Mouse (Mus musculus): Measurements from ENCODE around the gene Fig4.

Fig4 gene

DNA sequence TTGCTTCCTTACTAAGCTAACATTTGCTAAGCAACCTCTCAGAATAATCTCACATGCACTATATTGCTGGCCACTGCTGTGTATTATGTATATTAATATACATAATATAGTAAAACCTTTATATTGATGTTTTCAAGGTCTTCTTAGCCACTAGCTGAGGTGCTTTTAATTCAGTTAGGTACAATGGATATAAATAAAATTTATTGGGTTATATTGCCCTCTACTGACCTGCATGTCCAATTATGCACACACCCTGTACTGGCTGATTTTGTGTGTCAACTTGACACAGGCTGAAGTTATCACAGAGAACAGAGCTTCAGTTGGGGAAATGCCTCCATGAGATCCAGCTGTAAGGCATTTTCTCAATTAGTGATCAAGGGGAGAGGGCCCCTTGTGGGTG, 41.2 kb downstream of the Fig4 start:
- ATAC-seq (ENCODE audit: insufficient number of reproducible peaks, low FRiP score, low TSS enrichment): no peak

DNA sequence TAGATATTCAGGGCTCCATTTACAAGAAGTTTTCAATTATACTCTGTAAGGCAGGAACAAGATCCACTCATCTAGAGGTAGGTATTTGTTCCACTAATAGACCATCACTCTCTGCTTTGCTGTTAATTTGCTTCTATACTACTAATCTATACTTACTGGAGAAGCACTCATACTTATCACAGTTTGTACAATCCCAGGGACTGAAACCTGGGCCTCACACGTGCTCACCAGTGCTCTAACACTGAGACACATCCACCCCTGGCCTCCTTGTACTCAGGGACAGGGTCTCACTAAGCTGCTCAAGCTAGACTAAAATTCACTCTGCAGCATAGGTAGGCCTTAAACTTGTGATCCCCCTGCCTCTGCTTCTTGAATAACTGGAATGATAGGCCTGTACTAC, 41.8 kb downstream of the Fig4 start:
- no peak for ATAC-seq (ENCODE audit: insufficient number of reproducible peaks, low FRiP score, low TSS enrichment)

DNA sequence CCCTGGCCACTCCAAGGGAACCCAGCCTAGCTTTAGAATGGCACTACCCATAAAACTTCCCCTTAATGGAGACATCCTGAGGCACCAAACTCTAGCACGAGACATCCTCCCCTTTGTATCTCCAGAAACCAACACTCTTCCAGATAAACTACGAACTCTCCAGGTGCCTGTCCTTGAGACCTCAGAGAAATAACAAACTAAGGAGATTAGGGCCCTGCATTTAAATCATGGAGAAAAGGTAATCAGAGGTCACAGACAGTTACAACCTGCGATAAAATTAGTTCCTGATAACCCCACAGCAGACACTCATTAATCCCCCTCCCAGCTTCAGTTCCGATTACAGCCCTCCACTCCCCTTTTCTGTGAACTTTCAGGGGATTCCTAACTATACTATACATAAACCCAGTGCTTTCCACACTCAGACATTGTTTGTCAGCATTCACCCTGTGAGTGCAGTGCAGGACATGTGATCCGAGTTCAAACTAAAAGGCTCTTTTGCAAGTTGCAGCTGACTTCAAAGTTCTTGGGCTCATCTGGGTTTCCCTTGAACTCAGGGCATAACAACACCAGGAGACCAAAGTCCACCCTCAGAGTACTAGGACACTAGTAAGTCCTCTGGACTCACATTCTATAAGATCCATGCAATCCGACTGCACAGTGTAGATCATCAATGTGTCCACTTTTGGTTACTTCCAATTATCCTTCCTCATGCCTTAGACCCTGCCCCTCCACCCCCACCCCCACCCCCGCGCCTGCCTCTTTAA, 42.6 kb downstream of the Fig4 start:
- no peak for ATAC-seq (ENCODE audit: insufficient number of reproducible peaks, low FRiP score, low TSS enrichment)

DNA sequence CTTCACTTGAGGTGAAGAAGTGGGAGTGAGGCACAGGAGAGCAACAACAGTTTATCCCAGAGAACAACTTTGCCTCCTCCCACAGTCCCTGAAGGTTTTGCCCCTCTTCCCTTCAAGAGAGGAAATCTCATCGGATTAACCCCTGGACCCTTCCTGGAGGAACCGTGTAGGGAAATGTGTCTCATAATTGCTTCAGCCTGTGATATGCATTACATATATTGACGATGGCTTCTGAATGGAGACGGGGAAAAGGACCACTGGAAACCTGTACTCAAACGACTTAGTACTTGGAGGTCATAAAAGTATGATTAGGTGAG, 52.4 kb downstream of the Fig4 start:
- no peak for ATAC-seq (ENCODE audit: insufficient number of reproducible peaks, low FRiP score, low TSS enrichment)

GRCm38 (mm10) chr10:41250045-41250748, 52.9 kb downstream of the Fig4 start:
- ATAC-seq (ENCODE audit: insufficient number of reproducible peaks, low FRiP score, low TSS enrichment): no peak

DNA sequence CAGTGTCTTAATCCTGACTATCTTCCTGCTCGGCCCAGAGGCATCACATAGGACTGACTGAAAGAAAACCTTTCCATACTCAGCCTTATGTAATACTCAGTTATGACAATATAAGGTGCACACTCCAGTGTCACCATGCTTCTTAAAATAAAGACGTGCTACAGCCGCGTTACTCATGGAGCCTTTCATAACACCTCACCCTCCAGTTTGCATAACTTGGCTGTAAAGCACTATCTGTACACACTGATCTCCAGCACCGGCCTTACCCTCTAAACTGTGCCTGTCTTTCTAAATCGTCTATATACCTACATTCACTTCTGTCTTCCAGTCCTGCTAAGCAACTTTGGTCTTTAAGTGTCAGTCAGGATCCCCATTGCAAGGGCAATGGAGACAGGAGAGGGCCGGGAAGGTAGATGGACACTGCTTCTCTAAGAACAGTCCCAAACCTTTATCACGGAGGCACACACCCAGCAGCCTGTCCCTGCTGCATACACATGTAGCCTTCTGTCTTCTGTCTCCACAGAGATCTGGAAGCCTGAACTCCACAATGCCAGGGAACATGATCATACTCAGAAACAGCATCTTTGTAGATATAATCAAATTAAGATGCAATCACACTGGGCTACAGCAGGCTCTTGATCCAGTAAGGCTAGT, 53.9 kb downstream of the Fig4 start:
- ATAC-seq (ENCODE audit: insufficient number of reproducible peaks, low FRiP score, low TSS enrichment): no peak

GRCm38 (mm10) chr10:41247800-41248473, 55.1 kb downstream of the Fig4 start:
- no peak for ATAC-seq (ENCODE audit: insufficient number of reproducible peaks, low FRiP score, low TSS enrichment)

DNA sequence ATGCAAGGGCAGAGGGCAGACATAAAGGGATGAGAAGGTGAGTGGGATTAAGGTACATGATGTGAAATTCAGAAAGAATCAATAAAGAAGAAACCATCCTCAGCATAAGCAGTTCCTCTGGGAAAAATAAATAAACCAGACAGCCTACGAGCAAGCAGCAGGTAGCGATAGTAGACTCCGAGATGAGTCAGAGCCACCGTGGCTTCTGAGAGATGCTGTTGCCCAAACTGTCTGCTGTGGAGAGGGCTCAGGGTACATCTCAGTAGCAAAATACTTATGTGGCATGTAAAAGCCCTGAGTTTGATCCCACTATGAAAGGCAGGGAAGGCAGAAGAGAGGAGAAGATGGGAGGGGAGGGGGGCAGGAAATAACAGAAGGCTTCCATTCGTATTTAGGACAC, 56.9 kb downstream of the Fig4 start:
- ATAC-seq (ENCODE audit: insufficient number of reproducible peaks, low FRiP score, low TSS enrichment): no peak

DNA sequence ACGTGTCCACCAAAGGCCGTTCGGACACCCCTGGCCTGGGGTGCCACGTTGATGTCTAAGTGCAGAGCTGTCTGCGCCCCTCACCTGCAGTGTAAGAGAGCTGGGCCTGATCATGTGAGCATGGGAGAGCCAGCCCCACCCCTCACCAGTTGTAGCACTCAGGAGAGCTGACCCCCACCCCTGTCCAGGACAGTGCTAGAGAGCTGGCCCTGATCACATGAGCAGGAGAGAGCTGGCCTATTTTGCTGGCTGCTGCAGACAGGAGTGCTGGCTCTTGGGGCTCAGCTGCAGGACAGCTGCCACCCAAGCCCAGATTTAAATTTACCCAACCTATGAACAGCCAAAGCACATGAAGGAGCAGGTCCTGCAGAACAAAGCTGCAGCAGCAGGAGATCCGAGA, 57.6 kb downstream of the Fig4 start:
- ATAC-seq (ENCODE audit: insufficient number of reproducible peaks, low FRiP score, low TSS enrichment): no peak

GRCm38 (mm10) chr10:41245028-41245427, 58.0 kb downstream of the Fig4 start:
- ATAC-seq (ENCODE audit: insufficient number of reproducible peaks, low FRiP score, low TSS enrichment): no peak

DNA sequence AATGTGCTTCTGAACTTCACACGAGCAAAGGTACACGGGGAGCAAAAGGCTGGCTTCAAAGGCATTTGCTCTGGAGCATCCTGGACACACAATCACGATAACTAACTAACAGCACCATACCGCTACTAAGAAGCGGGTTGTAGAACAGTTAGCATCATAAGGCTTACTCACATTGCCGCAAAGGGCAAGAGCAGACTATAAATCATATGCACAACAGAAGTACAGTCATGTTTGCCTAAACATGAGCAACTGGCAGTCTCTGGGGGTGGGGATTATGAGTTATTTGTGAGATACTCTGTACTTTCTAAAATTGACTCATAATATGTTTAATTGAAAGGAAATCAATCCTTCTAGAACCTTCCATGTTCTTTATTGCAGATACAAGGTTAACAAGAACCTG, 59.1 kb downstream of the Fig4 start:
- ATAC-seq (ENCODE audit: insufficient number of reproducible peaks, low FRiP score, low TSS enrichment): no peak

GRCm38 (mm10) chr10:41241558-41242242, 61.4 kb downstream of the Fig4 start:
- no peak for ATAC-seq (ENCODE audit: insufficient number of reproducible peaks, low FRiP score, low TSS enrichment)

DNA sequence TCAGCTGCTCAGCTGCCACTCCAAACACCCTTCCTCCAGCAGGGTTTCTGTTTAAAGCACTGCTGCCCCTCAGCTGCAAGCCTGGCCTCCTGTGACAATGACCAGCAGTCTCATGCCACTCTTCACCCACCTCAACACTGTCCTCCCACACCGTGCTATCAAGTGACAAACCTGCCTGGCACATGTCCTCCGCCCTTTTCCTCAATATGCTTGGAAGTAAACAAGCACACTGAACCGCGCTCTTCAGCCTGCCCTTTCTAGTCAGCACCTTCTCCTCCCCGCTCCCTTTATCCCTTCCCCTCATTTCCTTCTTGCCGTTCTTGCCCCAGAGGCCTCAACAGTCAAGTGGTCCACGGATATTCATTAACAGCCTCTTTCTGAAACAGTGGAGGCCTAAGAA, 62.0 kb downstream of the Fig4 start:
- no peak for ATAC-seq (ENCODE audit: insufficient number of reproducible peaks, low FRiP score, low TSS enrichment)

DNA sequence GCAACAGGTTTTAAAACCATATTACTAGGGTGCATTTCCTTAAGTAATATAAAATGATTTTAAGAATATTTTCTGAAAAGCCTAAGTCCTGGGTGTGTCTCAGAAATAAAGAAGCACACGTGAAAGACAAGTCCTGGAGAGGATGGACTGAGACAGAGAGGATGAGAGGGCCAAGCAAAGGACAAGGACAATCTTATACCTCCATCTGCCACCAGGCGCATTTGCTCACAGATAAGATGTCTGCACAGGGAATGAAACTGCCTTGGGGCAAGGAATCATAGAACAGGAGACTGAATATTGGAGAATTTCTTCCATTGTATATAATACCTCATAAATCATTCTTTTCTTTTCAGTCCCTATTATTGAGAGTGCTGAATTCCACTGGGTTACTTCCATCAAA, 67.0 kb downstream of the Fig4 start:
- ATAC-seq (ENCODE audit: insufficient number of reproducible peaks, low FRiP score, low TSS enrichment): no peak

GRCm38 (mm10) chr10:41235584-41235983, 67.5 kb downstream of the Fig4 start:
- ATAC-seq (ENCODE audit: insufficient number of reproducible peaks, low FRiP score, low TSS enrichment): no peak

DNA sequence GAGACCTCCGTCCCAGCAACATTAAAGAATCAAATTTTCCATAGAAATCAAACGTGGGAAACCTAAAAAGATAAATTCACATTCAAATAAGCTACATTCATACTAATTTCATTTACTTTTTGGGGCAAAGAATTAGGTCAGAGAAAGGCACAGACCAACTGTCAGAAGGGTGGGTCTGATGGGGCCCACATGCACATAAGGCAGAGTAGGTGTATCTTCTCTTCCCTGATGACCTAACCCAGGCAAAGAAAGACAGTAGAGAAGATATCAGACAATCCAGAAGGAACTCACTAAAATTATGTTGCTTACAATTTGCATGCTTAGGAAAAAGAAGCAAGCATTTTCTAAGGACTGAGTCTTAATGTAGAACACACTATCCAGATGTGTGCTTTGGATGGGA, 67.9 kb downstream of the Fig4 start:
- no peak for ATAC-seq (ENCODE audit: insufficient number of reproducible peaks, low FRiP score, low TSS enrichment)

DNA sequence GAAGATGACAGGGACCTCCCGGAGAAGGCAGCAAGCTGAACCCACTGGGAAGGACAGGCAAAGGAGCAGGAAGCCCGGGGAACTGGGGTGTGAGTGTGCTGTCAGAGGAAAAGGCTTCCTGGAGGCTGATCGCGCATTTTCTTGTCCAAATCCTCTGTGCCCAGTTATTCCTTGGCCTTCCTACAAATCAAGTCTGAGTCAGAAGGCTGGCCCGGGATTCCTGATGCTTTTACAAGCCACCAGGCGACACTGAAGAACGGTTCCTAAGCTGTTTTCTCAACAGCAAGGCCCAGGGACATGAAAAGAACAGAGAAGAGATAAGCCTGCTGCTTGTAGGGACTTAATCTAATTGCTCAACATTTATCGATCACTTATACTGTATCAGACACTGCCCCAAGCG, 68.5 kb downstream of the Fig4 start:
- no peak for ATAC-seq (ENCODE audit: insufficient number of reproducible peaks, low FRiP score, low TSS enrichment)

DNA sequence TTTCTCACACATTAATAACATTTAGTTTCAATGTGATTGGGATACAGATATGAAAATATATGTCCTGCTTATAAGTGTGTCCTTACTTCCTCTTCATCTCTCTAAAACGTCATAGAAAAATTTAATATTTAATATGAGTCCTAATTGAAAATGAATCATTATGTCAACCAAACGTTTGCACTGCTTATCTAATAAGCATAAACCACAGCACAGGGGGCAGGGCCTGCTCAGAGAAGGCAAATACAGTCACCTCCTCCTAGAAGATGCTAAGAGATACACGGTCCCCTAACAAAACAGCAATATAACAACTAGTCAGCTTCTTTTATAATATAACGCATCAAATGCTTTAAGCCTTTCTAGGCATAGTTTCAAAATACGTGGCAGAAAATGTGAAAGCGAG, 69.9 kb downstream of the Fig4 start:
- no peak for ATAC-seq (ENCODE audit: insufficient number of reproducible peaks, low FRiP score, low TSS enrichment)

DNA sequence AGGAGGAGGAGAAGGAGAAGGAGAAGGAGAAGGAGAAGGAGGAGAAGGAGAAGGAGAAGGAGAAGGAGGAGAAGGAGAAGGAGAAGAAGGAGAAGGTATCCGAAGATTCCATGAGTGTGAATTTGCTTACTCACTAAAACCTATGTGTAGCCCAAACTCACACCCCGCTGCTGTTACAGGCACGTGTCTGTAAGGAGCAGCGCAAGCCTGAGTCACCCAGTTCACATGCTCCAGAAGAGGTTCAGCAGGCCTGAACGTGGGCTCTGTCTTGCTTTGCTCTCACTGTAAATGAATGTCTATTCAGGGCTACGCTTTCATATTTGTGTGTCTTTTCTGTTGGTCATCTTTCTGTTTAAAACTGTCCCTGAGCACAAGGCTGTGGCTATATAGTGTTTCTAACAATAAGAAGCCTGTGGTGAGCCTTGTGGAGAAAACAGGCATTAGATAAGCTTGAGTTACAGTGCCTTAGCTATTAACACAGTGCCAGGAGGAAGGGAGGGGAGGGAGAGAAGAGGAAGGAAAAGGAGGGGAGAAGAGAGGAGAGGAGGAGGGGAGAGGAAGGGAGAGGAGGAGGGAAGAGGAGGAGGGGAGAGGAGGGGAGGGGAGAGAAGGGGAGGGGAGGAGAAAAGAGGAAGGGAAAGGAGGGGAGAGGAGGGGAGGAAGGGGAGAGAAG, 71.8 kb downstream of the Fig4 start:
- ATAC-seq (ENCODE audit: insufficient number of reproducible peaks, low FRiP score, low TSS enrichment): no peak

DNA sequence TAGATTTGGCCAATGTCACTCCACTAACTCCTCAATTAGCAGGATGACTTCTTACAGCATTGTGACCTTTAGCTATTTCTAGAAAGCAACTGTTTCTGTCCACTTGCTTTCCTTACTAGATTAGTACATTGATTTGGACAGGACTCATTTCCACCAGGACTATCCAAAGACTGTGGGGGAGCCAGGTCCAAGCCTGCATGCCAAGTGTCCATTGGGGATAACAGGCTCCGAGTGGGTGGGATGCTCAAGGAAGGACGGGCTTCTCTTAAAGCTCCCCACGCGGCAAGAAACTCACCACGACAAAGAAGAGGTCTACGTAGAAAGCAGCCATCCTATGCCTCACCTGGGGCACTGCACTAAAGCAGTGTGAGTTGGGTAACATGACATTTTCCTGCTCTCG, 75.4 kb downstream of the Fig4 start:
- ATAC-seq (ENCODE audit: insufficient number of reproducible peaks, low FRiP score, low TSS enrichment): no peak

All from cerebellum, adult (tissue).